Mouse (Mus musculus) Patski (cell line): ENCODE data around the gene Aif1. TPM values are rescaled to one million over a fixed set of nuclear protein-coding genes. Genes with fewer than 3 reads are reported as not detected.

Source experiments
- ATAC-seq: fragments of 100-300 bp; one replicate; pipeline ENCODE4 v1.8.0; 2021
- CTCF ChIA-PET: fragments of 350-600 bp; sonication (Branson Sonifier 250); formaldehyde crosslinking; loops from one replicate; lab custom pipeline; 2022; ENCODE audit warnings: inconsistent platforms; lab: Charles Lee
- POLR2A ChIA-PET: fragments of 350-600 bp; sonication (Branson Sonifier 250); formaldehyde crosslinking; loops from one replicate; lab custom pipeline; 2022; ENCODE audit warnings: antibody characterized with exemption, inconsistent platforms; lab: Charles Lee
- DNase-seq: peaks from one replicate; pipeline ENCODE4 v3.0.0-alpha.2; 2011; ENCODE audit warnings: low read depth, low spot score
- H3K27me3 ChIP-seq: fragments of 371-371 bp; one replicate; pipeline ENCODE4 v1.5.1; 2021
- CTCF ChIP-seq: fragments of 100-300 bp; IDR thresholded peaks from one replicate; pipeline ENCODE4 v1.5.1; 2021
- in situ Hi-C: fragments of 300-500 bp; cut with MboI; formaldehyde crosslinking; loops from 3 replicates; pipeline ENCODE4 v1.11.1; 2018; ENCODE audit warnings: low pct_unique_long_range_greater_than_20kb, mixed read lengths
- polyA plus RNA-seq: library from polyadenylated mRNA; unstranded; gene quantifications from one replicate; pipeline ENCODE4 v1.2.3, GENCODE M21; 2021

Aif1 gene
- polyA plus RNA-seq, 1 experiment from 2014 or later: 0.14 TPM

GRCm38 (mm10) chr17:35168541-35169207, 7.2 kb downstream of the Aif1 start:
- in situ Hi-C loops: loop anchor here (5.0 kb wide), 1 partner anchor 64 kb away; the partner anchor contains the start of gene Atp6v1g2
- TF ChIP-seq CTCF: no peak
- CTCF ChIA-PET: interaction anchor here (0.8 to 12.3 kb wide), 13 partner anchors 10 to 89 kb away, joined by 3 to 239 read pairs (median 4); partner anchors contain the start of genes Atp6v1g2, Ddx39b and Nfkbil1
- ATAC-seq (no peak), DNase-seq (no peak)
- no peaks in the 10 kb centered on the region for H3K27me3 ChIP-seq
- POLR2A ChIA-PET: interaction anchor here (0.9 kb wide), 1 partner anchor 73 kb away, joined by 3 read pairs; the partner anchor contains the start of gene Ddx39b

- TF ChIP-seq CTCF: no peak
- DNase-seq (no peak), ATAC-seq (no peak)
- no peaks in the 10 kb centered on the region for H3K27me3 ChIP-seq
- ChIA-PET CTCF (interaction anchor here (0.8 to 12.3 kb wide), 7 partner anchors 10 to 90 kb away, joined by 3 to 239 read pairs (median 10); partner anchors contain the start of genes Atp6v1g2, Ddx39b, Gpank1 and Nfkbil1), POLR2A (no interaction called here)
- in situ Hi-C loops: loop anchor here (5.0 kb wide), 1 partner anchor 65 kb away; the partner anchor contains the start of gene Atp6v1g2
Observed at GRCm38 (mm10) chr17:35167794-35168193, 8.1 kb downstream of the Aif1 start.

- DNase-seq: peak; percentile 38
- no peaks in the 10 kb centered on the region for H3K27me3 ChIP-seq
Observed at GRCm38 (mm10) chr17:35166352-35167035, 9.4 kb downstream of the Aif1 start.

GRCm38 (mm10) chr17:35165451-35166155, 10.3 kb downstream of the Aif1 start:
- ATAC-seq: peak; percentile 73
- POLR2A ChIA-PET: interaction anchor here (1.6 to 2.2 kb wide), 2 partner anchors 68 to 79 kb away, joined by 4 to 5 read pairs; partner anchors contain the start of gene Atp6v1g2
- CTCF ChIA-PET: interaction anchor here (0.9 to 12.3 kb wide), 5 partner anchors 13 to 67 kb away, joined by 3 to 239 read pairs (median 10); partner anchors contain the start of genes Atp6v1g2, Ddx39b, Ltb and Nfkbil1

More at GRCm38 (mm10) chr17:35166352-35167035, 9.4 kb downstream of the Aif1 start:
- no peak for ATAC-seq
- in situ Hi-C loops: loop anchor here (5.0 kb wide), 1 partner anchor 66 kb away; the partner anchor contains the start of gene Atp6v1g2
- ChIA-PET POLR2A (interaction anchor here (2.2 kb wide), 1 partner anchor 67 kb away, joined by 5 read pairs; the partner anchor contains the start of gene Atp6v1g2), CTCF (interaction anchor here (0.8 to 12.3 kb wide), 8 partner anchors 11 to 91 kb away, joined by 3 to 239 read pairs (median 5); partner anchors contain the start of genes Atp6v1g2, Ddx39b, Ltb and Nfkbil1)
- no peak for TF ChIP-seq CTCF

GRCm38 (mm10) chr17:35164568-35165450, 11.1 kb downstream of the Aif1 start, which contains the start of gene Prrc2a:
Prrc2a (minus strand) TSS chr17:35164897.
- TF ChIP-seq CTCF: no peak
- ChIA-PET CTCF (interaction anchor here (0.8 to 12.3 kb wide), 3 partner anchors 61 to 82 kb away, joined by 3 to 239 read pairs (median 6); partner anchors contain the start of genes Atp6v1g2, Ddx39b and Nfkbil1), POLR2A (interaction anchor here (0.6 to 1.9 kb wide), 6 partner anchors 9 to 80 kb away, joined by 3 to 6 read pairs (median 4); partner anchors contain the start of gene Ddx39b)
- no peaks in the 10 kb centered on the region for H3K27me3 ChIP-seq
- in situ Hi-C loops: loop anchor here (5.0 kb wide), 1 partner anchor 67 kb away; the partner anchor contains the start of gene Atp6v1g2
- DNase-seq (peak; percentile 97), ATAC-seq (peak; percentile 92)

More at GRCm38 (mm10) chr17:35165451-35166155, 10.3 kb downstream of the Aif1 start:
- TF ChIP-seq CTCF: no peak
- no peak for DNase-seq
- in situ Hi-C loops: loop anchor here (5.0 kb wide), 1 partner anchor 67 kb away; the partner anchor contains the start of gene Atp6v1g2
- no peaks in the 10 kb centered on the region for H3K27me3 ChIP-seq

- no peak for TF ChIP-seq CTCF
- ChIA-PET CTCF (interaction anchor here (0.8 to 2.0 kb wide), 3 partner anchors 26 to 82 kb away, joined by 3 to 8 read pairs (median 6); no protein-coding TSS in a partner anchor), POLR2A (interaction anchor here (0.6 to 2.2 kb wide), 11 partner anchors 9 to 752 kb away, joined by 3 to 7 read pairs (median 5); partner anchors contain the start of gene Ddx39b)
Observed at GRCm38 (mm10) chr17:35164218-35164567, 11.7 kb downstream of the Aif1 start.

GRCm38 (mm10) chr17:35163326-35164081, 12.4 kb downstream of the Aif1 start:
- ChIA-PET CTCF (interaction anchor here (0.8 to 2.4 kb wide), 6 partner anchors 12 to 83 kb away, joined by 3 to 8 read pairs (median 5); partner anchors contain the start of gene D17H6S53E), POLR2A (interaction anchor here (0.6 to 2.2 kb wide), 10 partner anchors 8 to 752 kb away, joined by 3 to 7 read pairs (median 5); no protein-coding TSS in a partner anchor)
- in situ Hi-C loops: no loop called here
- H3K27me3 ChIP-seq: no peaks in the 10 kb centered on the region
- no peak for TF ChIP-seq CTCF
- ATAC-seq: no peak
- DNase-seq: no peak

More at GRCm38 (mm10) chr17:35164218-35164567, 11.7 kb downstream of the Aif1 start:
- in situ Hi-C loops: no loop called here
- no peak for DNase-seq
- no peak for ATAC-seq
- H3K27me3 ChIP-seq: no peaks in the 10 kb centered on the region

GRCm38 (mm10) chr17:35162730-35163129, 13.1 kb downstream of the Aif1 start:
- ChIA-PET CTCF (interaction anchor here (0.9 to 2.4 kb wide), 6 partner anchors 10 to 84 kb away, joined by 3 to 8 read pairs (median 5); partner anchors contain the start of gene D17H6S53E), POLR2A (interaction anchor here (0.6 to 2.2 kb wide), 8 partner anchors 9 to 81 kb away, joined by 3 to 7 read pairs (median 4); no protein-coding TSS in a partner anchor)
- DNase-seq (no peak), ATAC-seq (no peak)
- no peaks in the 10 kb centered on the region for H3K27me3 ChIP-seq
- in situ Hi-C loops: no loop called here
- TF ChIP-seq CTCF: no peak
